Mouse (Mus musculus) mouse trophoblast stem cell (cell line): ENCODE results near the gene Art5.

ENCODE experiments used
- in situ Hi-C, 2 experiments: fragments of 300-500 bp; cut with MseI, MboI; formaldehyde crosslinking; loops; 2 replicates in 1 of 2; 3 replicates in 1 of 2; pipeline ENCODE4 v1.15.1; 2025

Art5 gene

DNA sequence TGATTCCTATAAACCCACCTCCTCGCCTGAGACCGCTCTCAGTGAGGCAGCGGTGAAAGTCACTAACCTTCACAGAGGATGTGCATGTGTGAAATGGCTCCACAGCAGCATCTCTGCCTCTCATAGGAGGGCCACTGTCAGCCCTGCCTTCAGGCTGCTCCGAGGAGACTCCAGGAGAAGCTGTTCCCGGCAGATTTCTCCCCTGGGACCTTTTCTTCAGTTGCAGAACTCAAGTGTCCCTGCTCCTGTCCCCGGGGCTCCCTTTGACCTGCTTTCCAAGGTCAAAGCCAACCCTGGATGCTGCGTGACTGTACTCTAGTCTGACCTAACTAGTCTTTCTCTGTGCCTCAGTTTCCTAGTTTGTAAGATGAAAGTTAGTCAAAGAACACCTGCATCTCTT, at the start of gene Art5:
Gene Art5 (minus strand): TSS at position 319 of the 400 bp plus-strand sequence.
- in situ Hi-C loops = no loop called here

DNA sequence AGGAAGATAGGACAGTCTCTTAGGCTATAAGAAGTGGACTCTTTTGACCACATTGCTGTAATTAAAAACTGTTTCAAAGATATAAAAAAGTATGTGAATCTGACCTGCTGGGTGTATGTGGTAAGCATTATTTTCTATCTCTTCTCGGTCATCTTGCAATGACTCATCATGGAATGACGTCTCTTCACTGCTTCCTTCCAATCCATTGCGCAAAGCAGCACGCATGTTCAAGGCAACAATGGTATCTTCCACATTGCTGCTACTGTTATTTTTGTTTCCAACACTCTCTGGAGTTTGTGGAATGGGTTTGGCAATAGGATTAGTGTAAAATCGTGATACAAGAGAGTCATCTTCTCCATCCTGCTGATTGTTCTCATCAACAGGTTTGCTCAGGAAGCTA, 44.4 kb upstream of the Art5 start:
- in situ Hi-C loops = no loop called here

DNA sequence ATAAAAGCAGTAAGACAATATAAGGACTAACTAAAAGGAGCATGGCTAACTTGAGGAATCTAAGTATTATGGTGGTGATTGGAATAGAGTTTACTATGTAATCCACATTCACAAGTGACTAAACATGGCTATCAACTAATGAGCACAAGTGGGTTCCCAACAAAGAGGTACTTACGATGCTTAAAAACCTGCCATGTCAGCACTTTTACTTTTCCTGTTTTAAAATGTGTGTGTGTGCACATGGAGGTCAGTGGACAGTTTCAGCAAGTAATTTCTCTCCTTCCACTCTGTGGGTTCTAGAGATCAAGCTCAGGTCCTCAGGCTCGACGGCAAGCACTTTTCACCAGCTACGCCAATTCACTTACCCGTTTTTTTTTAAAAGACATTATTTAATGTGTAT, 28.6 kb upstream of the Art5 start:
- in situ Hi-C loops = no loop called here

DNA sequence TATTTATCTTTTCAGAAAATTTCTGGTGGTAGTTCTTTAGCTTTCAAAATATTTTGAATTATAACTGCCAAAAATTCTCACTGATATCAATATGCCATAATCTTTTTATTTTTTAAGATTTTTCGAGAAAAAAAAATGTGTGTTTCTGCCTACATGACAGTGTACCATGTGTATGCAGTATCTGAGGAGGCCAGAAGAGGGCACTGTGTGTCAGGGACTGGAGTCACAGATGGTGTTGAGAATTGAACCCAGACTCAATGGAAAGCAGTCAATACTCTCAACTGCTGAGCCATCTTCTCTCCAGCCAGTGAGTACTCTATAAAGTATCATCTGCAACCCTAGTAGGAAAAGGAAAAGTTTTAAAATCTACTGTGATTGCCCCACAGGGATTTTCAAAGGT, 28.2 kb upstream of the Art5 start:
- in situ Hi-C loops = no loop called here

DNA sequence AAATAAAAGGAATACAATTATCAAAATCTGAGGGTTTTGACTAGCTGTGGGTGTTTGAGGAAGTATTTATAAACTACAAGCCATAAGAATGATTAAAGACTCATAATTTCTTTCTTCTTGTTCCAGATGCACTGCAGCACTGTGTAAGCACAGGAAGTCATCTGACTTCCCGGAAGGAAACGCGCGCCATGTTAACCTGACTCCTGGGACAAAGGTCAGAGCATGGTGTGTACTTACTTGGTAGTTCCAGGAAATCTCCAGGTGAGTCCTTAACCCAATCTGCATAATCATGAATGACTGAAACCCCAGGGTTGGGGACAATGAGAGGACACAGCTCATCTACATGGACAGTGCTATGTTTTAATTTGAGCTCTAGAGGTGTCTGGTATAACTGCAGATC, 23.1 kb upstream of the Art5 start:
- in situ Hi-C loops = no loop called here

DNA sequence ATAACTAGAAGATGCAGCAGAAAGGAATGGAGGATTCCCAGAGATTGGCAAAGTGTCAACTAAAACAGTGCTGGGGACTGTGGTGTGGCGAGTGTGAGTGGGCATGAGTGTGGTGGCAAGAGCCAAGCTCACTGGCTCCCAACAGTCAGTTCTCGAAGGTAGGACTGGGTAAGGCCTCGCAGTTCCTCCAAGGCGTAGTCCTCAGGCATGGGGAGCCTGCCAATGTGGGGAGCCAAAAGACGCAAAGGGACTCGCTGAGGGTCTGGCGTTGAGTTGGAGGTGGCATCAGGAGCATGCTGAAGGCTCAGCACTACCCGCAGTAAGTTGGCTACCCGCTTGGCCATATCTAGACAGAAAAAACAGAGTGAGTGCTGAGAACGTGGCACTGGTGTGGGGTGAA, 11.0 kb upstream of the Art5 start:
- in situ Hi-C loops = no loop called here

DNA sequence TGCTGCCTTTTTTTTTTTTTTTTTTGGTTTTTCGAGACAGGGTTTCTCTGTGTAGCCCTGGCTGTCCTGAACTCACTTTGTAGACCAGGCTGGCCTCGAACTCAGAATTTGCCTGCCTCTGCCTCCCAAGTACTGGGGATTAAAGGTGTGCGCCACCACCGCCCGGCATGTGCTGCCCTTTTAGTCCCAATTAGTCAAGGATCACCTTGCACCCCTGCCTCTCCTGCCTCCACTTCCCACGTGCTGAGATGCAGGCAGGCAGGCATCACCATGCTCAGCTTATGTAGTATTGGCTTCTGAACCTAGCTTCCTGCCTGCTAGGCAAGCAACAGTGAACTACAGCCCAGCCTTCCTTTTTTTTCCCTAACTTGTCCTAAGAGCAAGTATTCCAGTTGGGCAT, 8.1 kb upstream of the Art5 start:
- in situ Hi-C loops = no loop called here

DNA sequence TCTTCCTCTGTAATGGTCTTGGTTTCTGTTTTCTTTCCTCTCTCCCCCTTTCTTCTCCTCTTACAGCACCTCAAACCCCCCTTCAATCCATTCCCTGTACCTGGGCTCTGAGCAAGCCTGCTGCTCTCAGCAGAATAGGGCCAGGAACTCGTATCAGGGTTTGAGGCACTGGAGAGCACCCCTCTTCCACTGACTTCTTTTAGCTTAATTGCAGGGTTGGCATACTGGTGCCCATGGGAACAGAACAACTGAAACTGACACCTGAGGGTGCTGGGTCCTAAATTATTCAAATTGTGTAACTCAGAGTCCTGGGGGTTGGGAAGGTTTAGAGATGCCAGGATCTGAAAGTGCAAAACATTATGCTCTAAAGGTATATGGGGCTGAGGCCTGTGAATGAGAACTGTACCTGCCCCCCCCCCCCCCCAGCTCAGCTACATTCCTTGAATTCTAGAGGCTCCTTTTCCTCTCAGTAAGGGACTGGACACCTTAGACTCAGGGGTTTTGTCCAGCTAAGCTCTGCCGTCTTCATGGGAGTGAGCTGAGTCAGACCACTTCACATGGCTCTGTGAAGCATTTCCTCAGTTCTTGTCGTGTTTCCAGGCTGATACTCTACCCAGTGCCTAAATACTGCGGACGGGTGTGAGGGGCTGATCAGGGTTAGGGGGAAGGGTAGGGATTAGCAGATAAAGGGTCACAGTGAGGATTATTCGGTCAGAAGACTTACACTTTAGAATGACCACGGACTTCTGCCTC, 7.5 kb upstream of the Art5 start, which contains the start of gene Chrna10:
Gene Chrna10 (minus strand): TSS at position 250 of the 753 bp plus-strand sequence.
- in situ Hi-C loops = no loop called here

DNA sequence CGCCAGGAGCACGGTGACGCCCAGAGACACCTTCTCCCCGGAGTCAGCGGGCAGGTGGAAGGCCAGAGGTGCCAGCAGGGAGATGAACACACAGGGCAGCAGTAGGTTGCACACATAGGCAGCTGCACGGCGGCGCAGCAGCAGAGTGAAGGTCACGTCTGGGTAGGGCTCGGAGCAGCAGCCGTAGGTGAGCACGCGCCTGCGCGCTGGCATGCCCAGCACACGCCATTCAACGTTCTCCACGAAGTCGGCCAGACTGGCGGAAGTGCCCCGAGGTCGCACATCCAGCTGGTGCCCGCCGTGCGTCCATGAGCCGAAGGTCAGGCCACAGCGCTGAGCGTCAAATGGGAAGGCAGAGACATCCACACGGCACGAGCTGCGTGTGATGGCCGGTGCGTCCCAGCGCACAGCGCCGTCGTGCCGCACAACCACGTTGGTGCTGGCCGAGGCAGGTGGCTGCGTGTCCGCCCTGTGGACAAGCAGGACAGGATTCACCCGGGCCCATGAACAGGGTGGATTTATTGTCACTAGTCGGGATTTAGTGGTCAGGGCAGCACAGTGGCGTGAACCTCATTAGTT, 4.0 kb upstream of the Art5 start:
- in situ Hi-C loops = no loop called here

DNA sequence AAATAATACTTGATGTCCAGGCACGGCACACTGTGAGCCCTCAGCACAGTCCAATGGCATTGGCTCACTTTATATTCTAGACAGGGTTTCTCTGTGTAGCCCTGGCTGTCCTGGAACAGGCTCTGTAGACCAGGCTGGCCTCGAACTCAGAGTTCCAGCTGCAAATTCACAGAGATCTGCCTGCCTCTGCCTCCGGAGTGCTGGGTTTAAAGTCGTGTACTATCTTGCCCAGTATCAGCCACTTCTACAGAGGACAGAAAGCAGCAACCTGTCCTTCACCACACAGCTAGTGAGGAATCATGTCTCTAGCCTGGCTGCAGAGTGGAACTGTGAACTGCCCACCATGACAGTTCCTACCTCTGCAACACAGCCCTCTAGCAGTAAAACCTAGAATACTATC, 457 bp upstream of the Art5 start:
- in situ Hi-C loops = no loop called here

DNA sequence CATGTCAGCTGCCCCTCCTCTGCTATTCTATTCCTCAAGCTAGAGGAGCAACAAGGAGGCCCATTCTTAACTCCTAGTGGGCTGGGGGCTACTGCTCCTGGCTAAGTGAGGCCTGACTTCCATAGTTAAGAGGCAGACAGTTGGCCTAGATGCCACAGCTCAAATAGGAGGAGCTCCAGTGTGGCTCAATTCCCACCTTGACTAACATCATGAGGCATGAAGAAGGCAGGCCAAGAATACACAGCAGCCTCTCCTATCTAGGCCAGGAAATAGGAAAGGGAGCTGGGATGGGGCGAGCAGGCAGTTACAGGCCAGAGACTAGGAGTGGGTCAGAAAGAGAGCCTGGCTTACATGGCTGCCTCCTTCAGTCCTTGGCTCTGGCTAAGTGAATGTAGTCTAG, 1.1 kb downstream of the Art5 start:
- in situ Hi-C loops = no loop called here

DNA sequence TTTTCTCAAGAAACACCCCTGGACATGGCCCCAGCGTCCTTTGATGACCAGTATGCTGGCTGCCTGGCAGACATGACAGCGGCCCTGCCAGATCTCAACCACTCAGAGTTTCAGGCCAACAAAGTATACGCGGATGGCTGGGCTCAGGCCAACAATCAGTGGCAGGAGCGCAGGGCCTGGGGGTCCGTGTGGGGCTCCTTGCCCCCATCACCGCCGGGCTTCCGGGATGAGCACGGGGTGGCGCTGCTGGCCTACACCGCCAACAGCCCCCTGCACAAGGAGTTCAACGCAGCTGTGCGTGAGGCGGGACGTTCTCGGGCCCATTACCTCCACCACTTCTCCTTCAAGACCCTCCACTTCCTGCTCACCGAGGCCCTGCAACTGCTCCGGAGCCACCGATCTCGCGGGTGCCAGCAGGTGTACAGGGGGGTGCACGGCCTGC, 2.6 kb downstream of the Art5 start:
- in situ Hi-C loops = no loop called here

DNA sequence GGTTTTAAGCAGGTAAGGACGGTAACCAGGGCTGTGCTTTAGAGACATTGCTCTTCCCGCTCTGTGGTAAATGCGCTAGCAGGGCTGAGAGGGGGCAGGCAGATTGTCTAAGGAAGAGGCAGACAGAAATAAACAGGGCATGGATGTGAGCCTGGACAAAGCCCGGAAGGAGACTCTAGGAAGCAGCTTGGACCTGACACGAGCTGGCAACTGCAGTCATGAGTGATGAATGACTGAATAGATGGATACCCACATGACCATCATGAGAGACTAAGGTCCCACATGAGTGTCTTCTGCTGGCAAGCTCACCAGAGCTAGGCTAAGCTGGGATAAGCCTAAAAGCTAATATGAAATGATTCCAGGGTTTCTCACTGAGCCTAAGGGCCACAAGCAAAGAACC, 5.2 kb downstream of the Art5 start:
- in situ Hi-C loops = no loop called here

DNA sequence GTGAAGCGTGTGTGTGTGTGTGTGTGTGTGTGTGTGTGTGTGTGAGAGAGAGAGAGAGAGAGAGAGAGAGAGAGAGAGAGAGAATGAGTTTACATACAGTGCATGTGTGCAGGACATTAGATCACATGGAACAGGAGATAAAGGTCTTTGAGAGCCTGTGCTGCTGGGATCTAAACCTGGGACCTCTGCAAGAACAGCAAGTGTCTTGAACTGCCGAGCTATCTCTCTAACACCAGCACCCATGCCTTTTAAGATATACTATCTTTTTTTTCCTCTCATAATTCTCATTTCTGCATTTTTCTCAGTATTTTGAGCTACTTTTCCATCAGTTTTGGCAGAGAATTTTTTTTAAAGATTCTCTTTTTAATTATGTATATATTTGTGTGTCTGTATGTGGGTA, 5.7 kb downstream of the Art5 start:
- in situ Hi-C loops = no loop called here

DNA sequence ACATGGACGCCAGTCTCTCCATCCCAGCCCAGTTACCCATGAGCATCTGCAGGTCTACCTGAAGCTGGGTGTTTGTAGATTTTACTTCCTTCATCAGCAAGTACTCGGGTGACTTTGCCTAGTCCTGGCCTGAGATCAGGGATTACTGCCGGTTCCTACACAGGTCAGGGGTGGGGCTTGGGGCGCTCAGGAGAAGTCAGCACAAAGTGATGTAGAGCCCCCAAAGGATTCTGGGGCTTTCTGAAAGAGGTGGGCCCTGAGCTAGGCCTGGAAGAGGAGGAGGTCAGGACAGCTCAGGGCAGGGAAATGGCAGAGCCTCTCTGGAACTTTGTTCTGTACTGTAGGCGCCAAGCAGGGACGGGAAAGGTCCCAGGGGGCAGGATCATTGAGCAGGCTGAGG, 6.6 kb downstream of the Art5 start:
- in situ Hi-C loops = no loop called here

DNA sequence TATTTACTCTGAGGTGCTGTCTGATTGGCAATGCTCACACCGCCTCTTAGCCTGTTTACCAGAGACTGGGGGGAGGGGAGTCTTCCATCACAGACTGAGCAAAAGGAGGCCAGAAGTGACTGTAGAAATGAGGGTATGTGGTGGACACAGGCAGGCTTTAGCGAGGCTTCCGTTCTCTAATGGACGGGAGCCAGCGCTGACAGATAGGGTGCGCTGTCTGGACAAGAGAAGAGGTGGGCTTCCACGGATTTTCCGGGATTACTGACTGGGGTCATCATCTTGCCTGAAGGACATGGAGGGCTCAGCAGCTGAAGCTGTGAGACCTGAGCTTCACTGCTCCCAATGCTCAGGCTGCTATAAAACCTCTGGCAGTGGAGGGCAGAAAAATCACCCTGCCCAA, 7.0 kb downstream of the Art5 start:
- in situ Hi-C loops = no loop called here

DNA sequence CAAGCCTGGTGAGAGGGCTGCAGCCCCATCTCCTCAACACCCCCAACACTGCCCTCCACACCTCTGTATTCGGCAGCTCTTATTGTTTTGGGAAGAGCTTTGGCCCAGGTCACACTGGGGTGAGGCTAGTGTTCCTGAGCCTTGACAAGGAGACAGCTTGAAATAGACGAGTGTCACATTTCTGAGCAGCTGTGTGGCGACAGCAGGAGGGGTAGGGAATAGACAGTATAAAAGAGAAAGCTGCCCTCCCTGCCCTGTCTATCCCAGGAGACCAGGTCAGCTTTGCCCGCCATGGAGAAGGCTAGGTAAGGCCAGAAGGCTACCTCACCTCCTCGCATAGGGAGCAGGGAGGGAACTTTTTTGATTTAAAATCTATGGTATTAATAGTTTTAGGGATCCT, 7.8 kb downstream of the Art5 start, which contains the start of gene Art1:
Gene Art1 (plus strand): TSS at position 257 of the 400 bp plus-strand sequence.
- in situ Hi-C loops = no loop called here

DNA sequence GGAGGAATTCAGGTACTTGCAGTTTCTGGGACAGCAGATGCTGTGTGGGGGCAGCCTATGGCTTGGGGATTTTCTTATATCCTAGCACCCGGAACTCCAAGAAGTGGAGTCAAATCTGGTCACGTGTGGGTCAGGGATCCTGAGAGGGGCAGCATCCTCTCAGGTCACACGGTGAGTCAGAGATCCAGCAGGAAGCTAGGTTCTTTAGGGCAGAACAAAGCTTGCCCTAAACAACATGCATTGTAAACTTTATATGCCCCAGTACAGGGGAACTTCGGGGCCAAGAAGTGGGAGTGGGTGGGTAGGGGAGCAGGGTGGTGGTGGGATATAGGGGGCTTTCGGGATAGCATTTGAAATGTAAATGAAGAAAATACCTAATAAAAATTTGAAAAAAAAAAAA, 8.4 kb downstream of the Art5 start:
- in situ Hi-C loops = no loop called here

DNA sequence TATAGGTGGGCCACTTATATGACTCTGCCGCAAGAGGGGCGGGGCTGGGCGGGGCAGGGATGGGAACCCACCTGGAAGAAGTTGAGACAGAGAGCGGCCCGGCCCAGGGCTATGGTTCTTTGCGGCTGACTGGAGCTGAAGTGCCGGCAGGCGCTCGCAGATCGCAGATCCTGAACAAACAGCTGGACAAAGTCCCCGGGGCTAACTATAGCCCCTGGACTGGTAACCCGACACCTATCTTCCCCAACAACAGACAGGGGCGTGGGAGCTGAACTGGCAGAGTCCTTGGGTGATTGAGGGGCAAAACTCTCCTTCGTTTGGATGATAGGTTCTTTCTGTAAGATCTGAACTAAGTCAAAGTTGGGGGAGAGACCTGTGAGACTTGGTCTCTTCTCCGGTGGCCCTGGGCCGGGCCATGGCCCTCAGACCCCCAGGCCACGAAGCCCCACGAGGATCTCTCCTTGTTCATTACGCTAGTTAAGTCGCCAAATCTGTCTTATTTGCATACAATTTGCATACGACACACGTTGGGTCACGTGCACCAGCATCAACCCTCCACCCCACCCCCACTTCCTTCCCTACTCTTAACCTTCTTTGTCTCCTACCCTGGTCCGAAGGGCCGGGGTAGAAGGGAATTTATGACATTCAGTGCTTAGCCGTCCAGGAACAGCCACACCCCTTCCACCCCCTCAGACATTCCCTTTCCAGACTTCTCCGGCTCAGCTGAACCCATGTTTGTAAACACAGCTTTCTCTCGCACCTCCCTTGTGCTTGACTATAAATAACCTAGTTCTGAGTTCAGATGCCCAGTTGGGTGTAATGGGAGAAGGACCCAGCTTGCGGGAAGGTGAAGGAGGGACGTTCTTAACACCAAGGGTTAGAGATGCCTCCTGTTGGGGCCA, 9.3 kb downstream of the Art5 start:
- in situ Hi-C loops = no loop called here

DNA sequence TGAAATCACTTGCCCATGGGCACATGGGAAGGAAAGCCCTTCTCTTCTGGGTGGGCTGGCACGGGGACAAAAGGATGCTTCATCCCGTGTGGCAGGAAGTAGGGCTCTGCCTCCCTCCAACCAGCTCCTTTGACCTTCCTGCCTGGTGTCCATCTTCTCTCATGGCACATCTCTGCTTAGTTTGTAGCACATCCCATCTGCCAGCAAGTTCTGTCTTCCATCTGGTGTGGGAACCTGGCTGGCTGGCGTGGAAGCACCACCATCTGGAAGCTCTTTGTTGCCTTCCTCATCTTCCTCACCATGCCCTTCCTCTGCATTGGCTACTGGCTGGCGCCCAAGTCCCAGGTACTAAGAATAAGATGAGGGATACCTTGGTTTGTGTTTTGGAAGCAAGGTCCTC, 22.0 kb downstream of the Art5 start:
- in situ Hi-C loops = no loop called here

DNA sequence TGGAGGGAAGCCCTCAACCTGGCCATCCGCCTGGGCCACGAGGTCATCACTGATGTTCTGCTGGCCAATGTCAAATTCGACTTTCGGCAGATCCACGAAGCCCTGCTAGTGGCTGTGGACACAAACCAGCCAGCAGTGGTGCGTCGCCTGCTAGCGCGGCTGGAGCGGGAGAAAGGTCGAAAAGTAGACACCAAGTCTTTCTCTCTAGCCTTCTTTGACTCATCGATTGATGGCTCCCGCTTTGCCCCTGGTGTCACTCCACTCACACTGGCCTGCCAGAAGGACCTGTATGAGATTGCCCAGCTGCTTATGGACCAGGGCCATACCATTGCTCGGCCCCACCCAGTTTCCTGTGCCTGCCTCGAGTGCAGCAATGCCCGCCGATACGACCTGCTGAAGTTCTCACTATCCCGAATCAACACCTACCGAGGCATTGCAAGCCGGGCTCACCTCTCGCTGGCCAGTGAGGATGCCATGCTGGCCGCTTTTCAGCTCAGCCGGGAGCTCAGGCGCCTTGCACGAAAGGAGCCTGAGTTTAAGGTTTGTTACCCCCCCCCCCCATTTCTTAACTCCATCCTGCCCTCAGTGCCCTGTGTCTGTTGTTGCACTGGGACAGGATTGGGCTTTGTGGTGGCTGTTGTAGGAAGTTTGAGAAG, 25.1 kb downstream of the Art5 start:
- in situ Hi-C loops = no loop called here

DNA sequence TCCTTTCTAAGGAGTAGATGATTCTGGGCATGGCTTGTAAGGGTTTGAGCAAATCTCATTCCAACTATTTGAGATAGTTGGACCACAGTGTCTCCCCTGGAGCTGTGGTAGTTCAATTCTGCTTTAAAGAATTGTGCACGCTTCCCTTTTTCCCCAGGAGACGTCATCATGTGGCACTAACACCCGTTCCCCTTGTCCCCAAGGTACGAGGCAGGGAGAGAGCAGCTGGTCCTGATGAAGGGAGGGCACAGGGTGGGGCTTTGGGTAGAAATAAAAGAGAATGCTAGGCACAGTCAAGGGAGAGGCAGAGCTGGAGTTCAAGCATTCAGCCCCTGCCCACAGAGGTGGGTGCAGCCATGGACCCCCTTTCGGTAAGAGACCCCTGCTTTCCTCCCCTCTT, 26.5 kb downstream of the Art5 start, which contains the start of gene Trpc2:
Gene Trpc2 (plus strand): TSS at position 301 of the 400 bp plus-strand sequence.
- in situ Hi-C loops = no loop called here
